Mouse (Mus musculus): ENCODE results near the gene Grap2. TPM values are rescaled to one million over a fixed set of nuclear protein-coding genes. Genes with fewer than 3 reads are reported as not detected.

The Grap2 gene
- polyA plus RNA-seq, 1 experiment from 2014 or later, result 1.3 TPM

- no peak for ATAC-seq
- Histone ChIP-seq H3K27ac (no peak overlapping the region), H3K4me3 (replicated peaks) (no peak overlapping the region), H3K4me2 (replicated peaks) (no peak overlapping the region), H3K4me1 (replicated peaks) (0 out of 2 replicates have a peak, but pooled peaks cover 3% of the 10 kb centered on the region), H3K27me3 (replicated peaks) (peaks cover 3% of the 10 kb centered on the region; the same call in 1 of the 2 replicates), H3K9me3 (no peaks in the 10 kb centered on the region), H3K9ac (no peak overlapping the region), H3K36me3 (no peaks in the 10 kb centered on the region)
- 38% methylated on average over 2 of the region's 2 CpGs for WGBS
These were observed 42.8 kb downstream of the Grap2 start for GRCm38 (mm10) chr15:80615290-80615570.

- WGBS, result 9% methylated on average over 17 of the region's 17 CpGs
- Histone ChIP-seq H3K36me3 (no peaks in the 10 kb centered on the region), H3K9ac (no peak overlapping the region), H3K4me2 (replicated peaks) (no peak overlapping the region), H3K9me3 (no peaks in the 10 kb centered on the region), H3K27ac (no peak overlapping the region), H3K4me3 (replicated peaks) (no peak overlapping the region), H3K27me3 (replicated peaks) (peaks cover 3% of the 10 kb centered on the region; the same call in 1 of the 2 replicates), H3K4me1 (replicated peaks) (0 out of 2 replicates have a peak, but pooled peaks cover 3% of the 10 kb centered on the region)
- no peak for ATAC-seq
These were observed 43.4 kb downstream of the Grap2 start for GRCm38 (mm10) chr15:80615636-80616383.

DNA sequence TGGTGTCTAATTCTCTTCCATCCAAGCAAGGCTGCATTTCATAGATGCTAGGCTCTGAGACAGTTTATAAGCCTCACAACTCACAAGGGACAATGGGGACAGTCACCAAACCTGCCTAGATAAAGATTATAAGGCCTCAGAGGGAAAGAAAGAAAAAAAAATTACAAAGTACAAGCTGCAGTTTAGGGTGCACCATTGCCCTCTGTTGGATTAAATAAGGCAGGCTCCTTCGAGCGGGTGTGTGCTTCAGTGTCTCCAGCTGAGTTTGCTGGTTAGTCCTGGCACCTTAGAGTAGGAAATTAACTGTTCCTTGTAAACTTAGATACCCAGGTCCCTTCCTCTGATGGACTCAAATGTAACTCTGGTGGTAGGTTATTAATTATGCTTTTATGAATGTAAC, 45.4 kb downstream of the Grap2 start:
- Histone ChIP-seq H3K27ac (no peak overlapping the region), H3K4me2 (replicated peaks) (no peak overlapping the region), H3K36me3 (no peaks in the 10 kb centered on the region), H3K4me3 (replicated peaks) (no peak overlapping the region), H3K9ac (no peak overlapping the region), H3K27me3 (replicated peaks) (peaks cover 3% of the 10 kb centered on the region; the same call in 1 of the 2 replicates), H3K4me1 (replicated peaks) (0 out of 2 replicates have a peak, but pooled peaks cover 3% of the 10 kb centered on the region), H3K9me3 (no peaks in the 10 kb centered on the region)
- WGBS, result 51% methylated on average over 2 of the region's 2 CpGs
- ATAC-seq, result no peak

- no peak for ATAC-seq
- Histone ChIP-seq H3K27me3 (replicated peaks) (peaks cover 3% of the 10 kb centered on the region; the same call in 1 of the 2 replicates), H3K4me2 (replicated peaks) (no peak overlapping the region), H3K9ac (no peak overlapping the region), H3K4me3 (replicated peaks) (no peak overlapping the region), H3K4me1 (replicated peaks) (0 out of 2 replicates have a peak, but pooled peaks cover 3% of the 10 kb centered on the region), H3K36me3 (no peaks in the 10 kb centered on the region), H3K27ac (no peak overlapping the region), H3K9me3 (no peaks in the 10 kb centered on the region)
- 79% methylated on average over 5 of the region's 5 CpGs for WGBS
These were observed 46.8 kb downstream of the Grap2 start for GRCm38 (mm10) chr15:80619166-80619565.

- H3K4me2 ChIP-seq (replicated peaks), result no peak overlapping the region
- H3K4me1 ChIP-seq (replicated peaks), result 0 out of 2 replicates have a peak, but pooled peaks cover 3% of the 10 kb centered on the region
- H3K9ac ChIP-seq, result no peak overlapping the region
- no peak for ATAC-seq
- 85% methylated on average over 4 of the region's 4 CpGs for WGBS
- peaks cover 3% of the 10 kb centered on the region; the same call in 1 of the 2 replicates for H3K27me3 ChIP-seq (replicated peaks)
- H3K36me3 ChIP-seq, result no peaks in the 10 kb centered on the region
- H3K4me3 ChIP-seq (replicated peaks), result no peak overlapping the region
- no peaks in the 10 kb centered on the region for H3K9me3 ChIP-seq
- no peak overlapping the region for H3K27ac ChIP-seq
These were observed 47.4 kb downstream of the Grap2 start for GRCm38 (mm10) chr15:80619786-80620185.

GRCm38 (mm10) chr15:80620371-80620770, 48.0 kb downstream of the Grap2 start:
- ATAC-seq, result no peak
- no peak overlapping the region for H3K4me2 ChIP-seq (replicated peaks)
- H3K9ac ChIP-seq, result no peak overlapping the region
- 69% methylated on average over 8 of the region's 8 CpGs for WGBS
- peaks cover 3% of the 10 kb centered on the region; the same call in 1 of the 2 replicates for H3K27me3 ChIP-seq (replicated peaks)
- H3K36me3 ChIP-seq, result no peaks in the 10 kb centered on the region
- H3K27ac ChIP-seq, result no peak overlapping the region
- no peak overlapping the region for H3K4me3 ChIP-seq (replicated peaks)
- no peaks in the 10 kb centered on the region for H3K9me3 ChIP-seq
- 0 out of 2 replicates have a peak, but pooled peaks cover 3% of the 10 kb centered on the region for H3K4me1 ChIP-seq (replicated peaks)

- no peaks in the 10 kb centered on the region for H3K36me3 ChIP-seq
- WGBS, result 48% methylated on average over 8 of the region's 8 CpGs
- H3K9ac ChIP-seq, result no peak overlapping the region
- no peaks in the 10 kb centered on the region for H3K27me3 ChIP-seq (replicated peaks)
- H3K4me2 ChIP-seq (replicated peaks), result no peak overlapping the region
- peak; percentile 69; the same call in 1 of the 2 replicates for ATAC-seq
- no peak overlapping the region for H3K27ac ChIP-seq
- no peaks in the 10 kb centered on the region for H3K9me3 ChIP-seq
- H3K4me1 ChIP-seq (replicated peaks), result no peaks in the 10 kb centered on the region
- H3K4me3 ChIP-seq (replicated peaks), result no peak overlapping the region
These were observed 50.9 kb downstream of the Grap2 start for GRCm38 (mm10) chr15:80623171-80623837.

- H3K4me1 ChIP-seq (replicated peaks), result no peaks in the 10 kb centered on the region
- H3K27ac ChIP-seq, result no peak overlapping the region
- no peaks in the 10 kb centered on the region for H3K9me3 ChIP-seq
- H3K27me3 ChIP-seq (replicated peaks), result no peaks in the 10 kb centered on the region
- no peak overlapping the region for H3K4me3 ChIP-seq (replicated peaks)
- no peak overlapping the region for H3K9ac ChIP-seq
- 57% methylated on average over 6 of the region's 6 CpGs for WGBS
- no peak for ATAC-seq
- H3K4me2 ChIP-seq (replicated peaks), result no peak overlapping the region
- no peaks in the 10 kb centered on the region for H3K36me3 ChIP-seq
These were observed 54.1 kb downstream of the Grap2 start for GRCm38 (mm10) chr15:80626472-80626871.

- H3K4me2 ChIP-seq (replicated peaks), result no peak overlapping the region
- 74% methylated on average over 7 of the region's 7 CpGs for WGBS
- no peaks in the 10 kb centered on the region for H3K9me3 ChIP-seq
- no peak overlapping the region for H3K9ac ChIP-seq
- H3K36me3 ChIP-seq, result no peaks in the 10 kb centered on the region
- ATAC-seq, result no peak
- no peaks in the 10 kb centered on the region for H3K4me1 ChIP-seq (replicated peaks)
- no peaks in the 10 kb centered on the region for H3K27me3 ChIP-seq (replicated peaks)
- no peak overlapping the region for H3K4me3 ChIP-seq (replicated peaks)
- H3K27ac ChIP-seq, result no peak overlapping the region
These were observed 57.8 kb downstream of the Grap2 start for GRCm38 (mm10) chr15:80630147-80630546.

DNA sequence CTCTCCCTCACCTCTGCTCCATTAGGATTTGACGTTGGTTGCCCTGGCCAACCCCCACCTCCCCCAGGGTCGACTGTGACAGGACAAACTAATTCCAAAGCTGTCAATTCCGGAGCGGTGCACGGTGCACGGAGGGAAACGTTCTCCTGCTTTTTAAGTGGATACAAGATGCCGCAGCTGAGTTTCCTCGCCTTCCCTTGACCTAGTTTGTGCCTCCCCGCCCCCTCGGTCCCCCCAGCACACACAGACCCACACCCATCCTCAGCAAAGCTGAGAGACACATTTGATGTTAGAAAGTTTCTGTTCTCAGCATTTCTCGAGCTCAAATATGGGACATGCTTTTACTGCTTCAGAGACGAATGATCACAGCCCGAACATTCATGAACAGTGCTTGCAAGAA, 58.3 kb downstream of the Grap2 start:
- Histone ChIP-seq H3K27me3 (replicated peaks) (no peaks in the 10 kb centered on the region), H3K9ac (no peak overlapping the region), H3K36me3 (no peaks in the 10 kb centered on the region), H3K9me3 (no peaks in the 10 kb centered on the region), H3K4me2 (replicated peaks) (no peak overlapping the region), H3K4me1 (replicated peaks) (no peaks in the 10 kb centered on the region), H3K4me3 (replicated peaks) (no peak overlapping the region), H3K27ac (no peak overlapping the region)
- ATAC-seq, result no peak
- 52% methylated on average over 14 of the region's 14 CpGs for WGBS

- no peak overlapping the region for H3K9ac ChIP-seq
- H3K36me3 ChIP-seq, result no peaks in the 10 kb centered on the region
- H3K9me3 ChIP-seq, result no peaks in the 10 kb centered on the region
- H3K27me3 ChIP-seq (replicated peaks), result no peaks in the 10 kb centered on the region
- WGBS, result 85% methylated on average over 2 of the region's 2 CpGs
- no peak overlapping the region for H3K4me2 ChIP-seq (replicated peaks)
- no peaks in the 10 kb centered on the region for H3K4me1 ChIP-seq (replicated peaks)
- ATAC-seq, result no peak
- no peak overlapping the region for H3K27ac ChIP-seq
- H3K4me3 ChIP-seq (replicated peaks), result no peak overlapping the region
These were observed 58.9 kb downstream of the Grap2 start for GRCm38 (mm10) chr15:80631311-80631710.

DNA sequence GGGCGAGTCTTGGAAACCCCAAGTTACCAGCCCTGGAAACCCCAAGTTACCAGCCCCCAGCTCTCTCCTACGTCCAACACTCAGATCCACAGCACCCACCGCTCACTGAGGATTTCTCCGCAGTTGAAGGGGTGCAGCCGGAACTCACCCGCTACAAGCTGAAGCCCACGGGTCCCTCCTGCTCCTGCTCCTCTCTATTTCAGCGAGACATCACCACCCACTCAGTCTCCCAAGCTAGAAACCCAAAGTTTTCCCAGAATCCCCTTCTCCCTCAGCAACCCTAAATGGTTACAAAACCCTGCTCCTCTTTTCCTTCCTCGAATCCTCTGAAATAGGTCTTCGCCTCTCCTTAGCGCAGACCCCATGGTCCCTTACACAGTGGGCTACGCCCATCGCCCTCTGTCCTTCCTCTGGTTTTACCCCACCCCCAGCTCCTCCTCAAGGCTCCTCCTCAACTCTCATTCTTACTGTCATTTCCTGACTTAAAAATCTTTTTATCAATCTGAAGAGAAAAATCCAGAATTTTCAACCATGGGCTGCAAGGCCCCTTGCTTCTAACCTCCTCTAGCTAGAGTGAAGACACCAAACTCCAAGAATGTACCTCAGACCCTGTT, 60.0 kb downstream of the Grap2 start:
- no peak overlapping the region for H3K9ac ChIP-seq
- peaks cover 1% of the 10 kb centered on the region for H3K4me1 ChIP-seq (replicated peaks)
- no peaks in the 10 kb centered on the region for H3K9me3 ChIP-seq
- no peak overlapping the region for H3K4me2 ChIP-seq (replicated peaks)
- H3K27ac ChIP-seq, result no peak overlapping the region
- H3K27me3 ChIP-seq (replicated peaks), result no peaks in the 10 kb centered on the region
- WGBS, result 87% methylated on average over 13 of the region's 13 CpGs
- H3K36me3 ChIP-seq, result no peaks in the 10 kb centered on the region
- no peak for ATAC-seq
- H3K4me3 ChIP-seq (replicated peaks), result no peak overlapping the region

Measured in intestine, embryonic 15.5 days (tissue).